Mouse (Mus musculus) midbrain, embryonic 15.5 days (tissue): ENCODE measurements around the gene Reck. TPM values are rescaled to one million over a fixed set of nuclear protein-coding genes. Genes with fewer than 3 reads are reported as not detected.

Experiments
- ATAC-seq: fragments of 200-750 bp; cut with Nextera tagmentation; replicated peaks from 2 replicates; pipeline ENCODE4 v1.8.0; 2017; ENCODE audit warnings: moderate TSS enrichment
- H3K27ac ChIP-seq: fragments of 300-500 bp; sonication (generic); 2 replicates; pipeline ENCODE4 v1.5.1; 2015; ENCODE audit warnings: mild to moderate bottlenecking, inconsistent platforms
- H3K27me3 ChIP-seq: fragments of 300-500 bp; sonication (generic); replicated peaks from 2 replicates; pipeline ENCODE4 v1.6.1; 2015; ENCODE audit warnings: inconsistent platforms
- H3K36me3 ChIP-seq: fragments of 300-500 bp; sonication (generic); replicated peaks from 2 replicates; pipeline ENCODE4 v1.6.1; 2015; ENCODE audit warnings: inconsistent platforms
- H3K4me1 ChIP-seq: fragments of 300-500 bp; sonication (generic); 2 replicates; pipeline ENCODE4 v1.6.1; 2015; ENCODE audit warnings: inconsistent platforms
- H3K4me2 ChIP-seq: fragments of 300-500 bp; sonication (generic); 2 replicates; pipeline ENCODE4 v1.6.1; 2015; ENCODE audit warnings: inconsistent platforms, mild to moderate bottlenecking, moderate library complexity
- H3K4me3 ChIP-seq: fragments of 300-500 bp; sonication (generic); 2 replicates; pipeline ENCODE4 v1.5.1; 2015; ENCODE audit warnings: mild to moderate bottlenecking, inconsistent platforms
- H3K9ac ChIP-seq: fragments of 300-500 bp; sonication (generic); 2 replicates; pipeline ENCODE4 v1.6.1; 2015; ENCODE audit warnings: mild to moderate bottlenecking, inconsistent platforms
- H3K9me3 ChIP-seq: fragments of 300-500 bp; sonication (generic); 2 replicates; pipeline ENCODE4 v1.6.1; 2016; ENCODE audit warnings: inconsistent platforms
- WGBS: fragments of 180-500 bp; shearing (Covaris S2); methylation state at CpG from one replicate; pipeline ENCODE4 v1.1.7; 2015; ENCODE audit warnings: mixed read lengths; 5-methylcytosine and 5-hydroxymethylcytosine counted together
- polyA plus RNA-seq: library from polyadenylated mRNA; unstranded; fragments of >200 nt; fragmentation: Nextera tagmentation; extraction: Ambion mirVana; gene quantifications from 2 replicates; pipeline ENCODE4 v1.2.1, GENCODE M21; 2015

Gene Reck
- polyA plus RNA-seq, 1 experiment from 2014 or later = 7.0 TPM

DNA sequence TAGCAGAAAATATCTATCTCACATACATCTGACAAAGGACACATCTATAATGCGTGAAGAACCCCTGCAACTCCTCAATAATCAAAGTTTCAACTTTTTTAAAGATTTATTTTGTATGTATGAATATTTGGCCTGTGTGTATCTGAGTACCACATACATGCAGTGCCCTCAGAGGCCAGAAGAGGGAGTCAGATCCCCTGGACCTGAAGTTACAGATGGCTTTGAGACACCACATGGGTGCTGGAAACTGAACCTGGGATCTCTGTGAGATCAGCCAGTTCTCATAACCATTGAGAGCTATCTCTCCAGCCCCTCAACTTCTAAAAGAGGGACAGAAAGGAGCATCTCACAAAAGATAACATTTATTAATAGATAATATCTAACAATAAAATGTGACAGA, 45.3 kb downstream of the Reck start:
- 98% methylated on average over 1 of the region's 1 CpGs for WGBS
- Histone ChIP-seq H3K4me2 (no peak overlapping the region), H3K4me3 (no peak overlapping the region), H3K27ac (no peak overlapping the region), H3K4me1 (no peaks in the 10 kb centered on the region), H3K36me3 (peaks cover 3% of the 10 kb centered on the region; the same call in 1 of the 2 replicates), H3K27me3 (no peaks in the 10 kb centered on the region), H3K9me3 (no peaks in the 10 kb centered on the region), H3K9ac (no peak overlapping the region)
- ATAC-seq = no peak

DNA sequence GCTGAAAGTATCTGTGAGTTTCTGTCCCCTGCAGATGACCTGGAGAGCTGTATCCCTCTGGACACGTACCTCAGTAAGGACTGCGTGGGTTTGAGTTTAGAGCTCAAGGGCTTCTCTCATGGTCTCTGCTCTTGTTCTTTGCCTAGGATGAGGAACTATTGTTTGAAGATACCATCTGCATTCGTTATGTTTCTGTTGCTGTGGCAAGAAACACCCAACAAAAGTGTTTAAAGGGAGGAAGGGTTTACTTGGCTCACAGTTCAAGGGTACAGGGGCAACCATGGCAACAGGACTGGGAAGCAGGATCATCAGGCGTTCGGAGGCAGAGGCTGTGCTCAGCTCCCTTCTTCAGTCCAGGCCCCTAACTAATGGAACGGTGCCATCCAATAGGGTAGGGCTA, 49.8 kb downstream of the Reck start:
- Histone ChIP-seq H3K9ac (no peak overlapping the region), H3K9me3 (no peaks in the 10 kb centered on the region), H3K27ac (no peak overlapping the region), H3K36me3 (peaks cover 37% of the 10 kb centered on the region), H3K4me2 (no peak overlapping the region), H3K4me3 (no peak overlapping the region), H3K27me3 (no peaks in the 10 kb centered on the region), H3K4me1 (no peaks in the 10 kb centered on the region)
- no peak for ATAC-seq
- WGBS = 81% methylated on average over 6 of the region's 6 CpGs

DNA sequence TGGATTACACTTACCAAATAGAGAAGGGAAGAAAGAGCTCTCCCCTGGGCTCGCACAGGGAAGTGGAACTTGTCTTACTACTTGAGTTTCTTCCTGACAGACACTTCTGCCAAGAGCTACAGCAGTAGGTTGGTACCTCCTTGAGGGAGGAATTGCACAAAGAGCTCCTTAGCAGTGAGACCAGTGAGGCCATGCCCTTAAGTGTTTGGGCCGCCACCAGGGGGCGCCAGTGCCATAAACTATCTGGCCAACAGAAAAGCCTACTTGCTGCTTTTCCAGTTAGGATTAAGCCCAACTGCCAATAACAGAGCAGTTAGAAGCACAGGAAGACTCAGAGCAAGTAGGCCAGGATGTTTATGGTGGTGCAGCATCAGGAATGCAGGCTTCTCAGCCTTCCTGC, 50.4 kb downstream of the Reck start:
- Histone ChIP-seq H3K4me1 (no peaks in the 10 kb centered on the region), H3K27me3 (no peaks in the 10 kb centered on the region), H3K4me2 (no peak overlapping the region), H3K36me3 (peaks cover 43% of the 10 kb centered on the region), H3K9ac (no peak overlapping the region), H3K9me3 (no peaks in the 10 kb centered on the region), H3K4me3 (no peak overlapping the region), H3K27ac (no peak overlapping the region)
- WGBS = 14% methylated on average over 3 of the region's 3 CpGs
- no peak for ATAC-seq

DNA sequence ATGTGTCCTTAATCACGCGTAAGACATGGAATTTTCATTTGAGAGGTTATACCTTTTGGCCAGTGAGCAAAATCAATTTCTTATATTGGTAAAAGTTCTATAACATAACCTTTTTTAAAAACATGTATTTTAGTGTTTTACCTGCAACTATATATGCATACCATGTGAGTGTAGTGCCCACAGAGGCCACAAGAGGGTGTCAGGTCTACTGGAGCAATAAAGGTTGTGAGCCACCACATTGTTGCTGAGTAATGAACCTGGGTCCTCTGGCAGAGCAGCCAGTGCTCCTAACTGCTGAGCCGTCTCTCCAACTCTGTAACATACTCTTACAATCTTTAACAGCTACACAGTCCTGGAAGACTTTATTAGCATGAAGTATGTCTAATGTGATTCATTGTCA, 52.5 kb downstream of the Reck start:
- Histone ChIP-seq H3K4me2 (no peak overlapping the region), H3K4me3 (no peak overlapping the region), H3K27me3 (no peaks in the 10 kb centered on the region), H3K27ac (no peak overlapping the region), H3K9me3 (no peaks in the 10 kb centered on the region), H3K36me3 (peaks cover 55% of the 10 kb centered on the region), H3K4me1 (no peaks in the 10 kb centered on the region), H3K9ac (no peak overlapping the region)
- ATAC-seq = no peak
- WGBS = 97% methylated on average over 3 of the region's 3 CpGs

DNA sequence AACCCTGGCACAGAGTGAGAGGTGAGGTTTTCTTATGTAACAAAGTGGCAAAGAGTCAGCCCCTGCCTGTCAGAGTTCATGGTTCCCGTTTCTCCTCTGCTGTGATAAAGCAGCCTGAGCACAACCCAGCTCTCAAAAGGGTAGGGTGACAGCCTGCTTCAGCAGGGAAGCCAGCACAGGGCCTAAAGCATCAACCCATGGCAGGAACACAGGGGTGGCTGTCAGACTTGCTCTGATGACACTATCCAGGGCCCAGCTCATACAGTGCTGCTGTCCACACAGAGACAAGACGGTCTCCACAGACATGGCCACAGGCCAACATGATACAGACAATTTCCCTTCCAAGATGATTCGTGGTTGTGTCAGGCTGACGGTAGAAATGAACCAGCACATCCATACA, 56.5 kb downstream of the Reck start:
- ATAC-seq = no peak
- H3K4me3 ChIP-seq = no peak overlapping the region
- no peaks in the 10 kb centered on the region for H3K9me3 ChIP-seq
- 91% methylated on average over 4 of the region's 4 CpGs for WGBS
- no peaks in the 10 kb centered on the region for H3K27me3 ChIP-seq
- no peak overlapping the region for H3K9ac ChIP-seq
- peaks cover 53% of the 10 kb centered on the region for H3K36me3 ChIP-seq
- H3K4me1 ChIP-seq = no peaks in the 10 kb centered on the region
- H3K4me2 ChIP-seq = no peak overlapping the region
- H3K27ac ChIP-seq = no peak overlapping the region

DNA sequence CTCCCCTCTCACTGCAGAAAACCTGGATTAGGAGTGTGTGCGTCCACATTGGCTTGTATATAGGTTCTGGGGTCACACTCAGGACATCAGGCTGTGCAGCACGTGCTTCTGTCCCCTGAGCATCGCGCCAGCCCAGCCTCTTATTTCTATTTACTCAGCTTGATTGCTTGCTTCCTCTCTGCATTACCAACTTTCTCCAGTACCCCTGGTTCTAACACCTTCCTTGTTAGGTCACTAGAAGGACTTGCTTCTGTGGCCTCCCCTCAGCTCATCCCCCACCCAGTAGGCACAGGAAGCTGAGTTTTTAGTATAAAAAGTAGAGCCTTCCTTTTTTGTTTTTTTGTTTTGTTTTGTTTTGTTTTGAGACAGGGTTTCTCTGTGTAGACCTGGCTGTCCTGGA, 60.9 kb downstream of the Reck start:
- Histone ChIP-seq H3K36me3 (peaks cover 24% of the 10 kb centered on the region), H3K4me1 (no peaks in the 10 kb centered on the region), H3K27ac (no peak overlapping the region), H3K27me3 (no peaks in the 10 kb centered on the region), H3K4me2 (no peak overlapping the region), H3K4me3 (no peak overlapping the region), H3K9ac (no peak overlapping the region), H3K9me3 (no peaks in the 10 kb centered on the region)
- WGBS = 82% methylated on average over 4 of the region's 4 CpGs
- ATAC-seq = no peak

DNA sequence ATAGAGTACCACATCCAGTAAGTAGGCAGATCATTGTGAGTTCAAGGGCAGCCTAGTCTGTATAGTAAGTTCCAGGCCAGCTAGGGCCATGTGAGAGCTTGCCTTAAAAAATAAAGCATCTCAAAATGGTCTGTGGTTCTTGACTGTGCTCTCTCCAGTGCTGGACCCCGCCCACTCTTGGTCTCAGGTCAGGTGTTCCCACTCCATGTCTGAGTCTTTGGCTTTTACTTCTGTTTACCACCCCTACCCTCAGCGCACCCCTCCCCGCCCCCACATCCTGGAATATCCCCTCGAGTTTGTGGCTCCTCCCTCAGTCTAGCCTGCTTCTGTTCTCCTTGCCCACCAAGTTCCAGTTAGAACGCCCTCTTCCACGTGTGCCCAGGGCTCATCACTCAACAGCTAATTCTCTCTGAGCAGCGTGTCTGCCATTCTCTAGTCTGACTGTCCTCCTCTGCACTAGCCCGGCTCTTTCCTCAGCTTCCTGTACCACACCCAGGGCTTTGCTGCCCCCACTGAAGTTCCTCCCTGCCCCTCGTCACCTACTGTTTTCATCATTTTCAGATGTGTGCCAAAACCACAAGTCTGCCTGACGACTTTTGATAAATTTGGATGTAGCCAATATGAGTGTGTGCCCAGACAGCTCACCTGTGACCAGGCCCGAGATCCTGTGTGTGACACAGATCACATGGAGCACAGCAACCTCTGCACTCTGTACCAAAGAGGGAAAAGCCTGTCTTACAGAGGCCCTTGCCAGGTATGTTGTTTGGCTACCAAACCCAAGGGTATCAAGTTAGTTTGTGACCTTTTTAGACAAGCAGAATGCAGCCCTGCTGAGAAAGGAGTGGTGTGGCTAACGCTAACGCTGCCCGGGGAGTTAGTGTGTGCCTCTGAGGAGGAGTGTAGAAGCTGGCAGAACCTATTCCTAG, 61.7 kb downstream of the Reck start:
- Histone ChIP-seq H3K9me3 (no peaks in the 10 kb centered on the region), H3K4me3 (no peak overlapping the region), H3K9ac (no peak overlapping the region), H3K4me2 (no peak overlapping the region), H3K27me3 (no peaks in the 10 kb centered on the region), H3K4me1 (no peaks in the 10 kb centered on the region), H3K36me3 (peaks cover 16% of the 10 kb centered on the region; the same call in 1 of the 2 replicates), H3K27ac (no peak overlapping the region)
- ATAC-seq = no peak
- WGBS = 83% methylated on average over 14 of the region's 14 CpGs

DNA sequence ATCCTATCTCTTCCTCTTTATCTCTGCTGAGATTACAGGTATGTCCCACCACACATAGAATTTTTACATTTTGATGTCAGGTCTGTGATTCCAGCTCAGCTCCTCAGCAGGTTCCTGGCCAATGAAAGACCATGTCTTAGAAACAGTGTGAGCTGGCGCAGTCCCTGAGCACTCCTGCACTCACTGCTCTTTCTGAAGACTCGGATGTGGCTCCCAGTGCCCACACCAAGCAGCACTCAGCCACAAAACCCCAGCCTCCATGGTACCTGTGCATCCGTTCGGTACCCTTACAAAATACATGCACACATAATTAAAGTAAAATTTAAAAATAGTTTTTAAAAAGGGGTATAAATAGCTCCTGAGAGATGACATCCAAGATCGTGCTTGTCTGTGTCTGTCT, 66.0 kb downstream of the Reck start:
- H3K4me1 ChIP-seq = no peaks in the 10 kb centered on the region
- H3K27ac ChIP-seq = no peak overlapping the region
- WGBS = 87% methylated on average over 5 of the region's 5 CpGs
- no peak overlapping the region for H3K9ac ChIP-seq
- H3K9me3 ChIP-seq = no peaks in the 10 kb centered on the region
- no peak for ATAC-seq
- H3K36me3 ChIP-seq = peaks cover 21% of the 10 kb centered on the region; the same call in 1 of the 2 replicates
- H3K4me2 ChIP-seq = no peak overlapping the region
- H3K27me3 ChIP-seq = no peaks in the 10 kb centered on the region
- no peak overlapping the region for H3K4me3 ChIP-seq

DNA sequence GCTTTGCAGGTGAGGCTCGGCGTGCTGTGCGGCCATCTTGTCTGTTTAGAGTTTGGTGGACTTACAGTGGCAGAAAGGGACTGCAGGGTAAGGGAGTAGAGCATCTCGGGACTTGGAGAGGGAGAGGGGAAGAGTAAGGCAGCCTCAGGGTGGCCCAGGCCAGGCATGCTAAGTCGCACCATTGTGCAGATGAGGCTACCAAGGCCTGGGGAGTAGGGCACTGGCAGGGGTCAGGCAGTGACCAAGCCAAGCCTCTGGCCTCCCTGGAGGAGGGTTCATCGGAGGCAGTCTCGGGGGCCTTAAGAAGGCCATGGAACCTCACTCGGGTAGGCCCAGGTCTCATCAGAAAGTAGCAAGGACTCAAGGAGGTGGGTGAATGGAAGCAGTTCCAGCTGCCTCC, 67.1 kb downstream of the Reck start:
- H3K9me3 ChIP-seq = no peaks in the 10 kb centered on the region
- no peak overlapping the region for H3K4me2 ChIP-seq
- H3K36me3 ChIP-seq = peaks cover 18% of the 10 kb centered on the region; the same call in 1 of the 2 replicates
- H3K27me3 ChIP-seq = no peaks in the 10 kb centered on the region
- H3K4me1 ChIP-seq = no peaks in the 10 kb centered on the region
- no peak overlapping the region for H3K4me3 ChIP-seq
- no peak overlapping the region for H3K27ac ChIP-seq
- 87% methylated on average over 8 of the region's 8 CpGs for WGBS
- H3K9ac ChIP-seq = no peak overlapping the region
- no peak for ATAC-seq

DNA sequence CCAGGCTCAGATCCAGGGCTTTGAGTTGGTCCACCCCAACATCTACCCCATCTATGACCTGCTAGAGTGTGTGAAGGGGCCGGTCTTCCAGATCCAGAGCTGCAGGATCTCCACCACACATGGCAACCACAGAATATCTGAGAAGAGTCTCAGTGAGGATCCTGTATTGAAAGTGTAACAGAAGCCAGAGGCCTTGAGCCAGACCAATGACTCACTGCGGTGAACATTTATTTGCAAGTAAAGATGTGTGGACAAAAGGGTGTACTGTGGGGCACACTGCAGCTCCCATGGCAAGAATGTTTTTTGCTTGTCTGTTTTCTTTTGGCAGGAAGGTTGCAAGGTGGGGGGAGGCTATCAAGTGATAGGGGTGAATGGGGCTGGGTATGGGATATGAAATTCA, 72.2 kb downstream of the Reck start:
- Histone ChIP-seq H3K4me3 (no peak overlapping the region), H3K36me3 (peaks cover 7% of the 10 kb centered on the region; the same call in 1 of the 2 replicates), H3K9ac (no peak overlapping the region), H3K4me2 (no peak overlapping the region), H3K9me3 (no peaks in the 10 kb centered on the region), H3K4me1 (no peaks in the 10 kb centered on the region), H3K27me3 (no peaks in the 10 kb centered on the region), H3K27ac (no peak overlapping the region)
- WGBS = 96% methylated on average over 2 of the region's 2 CpGs
- ATAC-seq = no peak

DNA sequence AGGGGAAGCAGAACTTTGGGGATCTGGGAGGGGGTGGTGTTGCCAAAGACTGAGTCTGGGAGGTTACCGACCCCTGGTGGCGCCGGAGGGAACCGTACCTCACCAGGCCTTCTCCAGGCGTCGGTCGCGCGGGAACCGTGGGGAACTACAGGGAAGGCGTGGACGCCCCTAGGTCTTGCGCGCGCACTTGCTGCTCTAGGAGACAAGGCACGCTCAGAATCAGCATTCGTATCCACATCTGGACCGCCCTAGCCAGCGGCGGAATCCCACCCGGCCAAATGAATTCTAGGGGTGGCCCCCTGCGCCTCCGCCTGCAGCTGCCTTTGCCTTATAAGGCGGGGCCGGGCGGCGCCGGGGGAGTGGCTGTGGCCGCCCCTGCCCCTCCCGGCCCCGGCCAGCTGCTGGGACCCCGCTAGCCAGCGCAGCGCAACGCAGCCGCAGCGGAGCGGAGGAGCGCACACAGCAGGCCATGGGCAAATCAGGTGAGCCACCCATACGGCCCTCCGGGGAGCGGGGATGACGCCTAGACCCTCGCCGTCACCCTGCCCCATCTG, 82.0 kb downstream of the Reck start, which contains the start of gene Glipr2:
Gene Glipr2 (plus strand): TSS at position 110 of the 554 bp plus-strand sequence.
- peak; percentile 89 for ATAC-seq
- Histone ChIP-seq H3K4me1 (peaks cover 17% of the 10 kb centered on the region), H3K27me3 (0 out of 2 replicates have a peak, but pooled peaks cover 5% of the 10 kb centered on the region), H3K4me3 (peak within 1 kb of the TSS; percentile 73), H3K27ac (peak within 1 kb of the TSS; percentile 69), H3K36me3 (no peaks in the 10 kb centered on the region), H3K9me3 (no peaks in the 10 kb centered on the region), H3K9ac (peak within 1 kb of the TSS; percentile 74), H3K4me2 (peak within 1 kb of the TSS; percentile 98)
- WGBS = under 1% methylated on average over 45 of the region's 45 CpGs

DNA sequence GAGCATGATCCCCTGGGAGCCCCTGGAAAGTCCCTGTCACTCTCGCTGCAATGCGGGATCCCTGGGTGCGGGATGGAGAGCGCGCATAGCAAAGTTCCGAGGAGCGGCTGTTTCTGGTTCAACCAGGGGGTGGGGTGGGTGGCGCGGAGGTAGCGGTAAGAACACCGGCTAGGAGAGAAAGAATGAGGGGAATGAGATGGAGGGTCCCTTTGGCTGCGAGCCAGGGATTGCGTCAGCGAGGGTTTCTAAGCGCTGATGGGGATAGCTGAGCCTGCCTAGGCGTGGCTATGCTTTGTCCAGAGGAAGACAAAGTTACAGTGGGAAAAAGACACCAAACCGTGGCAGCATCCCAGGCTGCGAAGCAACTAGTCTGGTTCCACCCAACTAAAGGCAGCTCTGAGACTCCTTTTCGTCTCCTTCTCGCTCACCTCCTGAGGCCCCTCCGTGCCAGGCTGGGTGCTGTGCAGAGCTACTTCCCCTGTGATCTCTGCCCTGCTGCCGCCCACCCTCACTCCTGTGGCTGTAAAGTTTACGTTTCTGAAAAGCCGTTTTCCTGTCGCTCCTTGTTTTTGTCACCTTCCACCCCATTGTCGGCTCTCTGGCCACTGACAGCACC, 82.6 kb downstream of the Reck start:
- under 1% methylated on average over 26 of the region's 26 CpGs for WGBS
- Histone ChIP-seq H3K4me2 (peak overlapping the region; percentile 98), H3K36me3 (no peaks in the 10 kb centered on the region), H3K9ac (peak overlapping the region; percentile 74), H3K27ac (peak overlapping the region; percentile 69), H3K9me3 (no peaks in the 10 kb centered on the region), H3K27me3 (0 out of 2 replicates have a peak, but pooled peaks cover 5% of the 10 kb centered on the region), H3K4me1 (peaks cover 17% of the 10 kb centered on the region), H3K4me3 (peak overlapping the region; percentile 73)
- ATAC-seq = peak; percentile 84
